11 mouse cellular contexts compared by ENCODE assay signal in the genomic region with DNA sequence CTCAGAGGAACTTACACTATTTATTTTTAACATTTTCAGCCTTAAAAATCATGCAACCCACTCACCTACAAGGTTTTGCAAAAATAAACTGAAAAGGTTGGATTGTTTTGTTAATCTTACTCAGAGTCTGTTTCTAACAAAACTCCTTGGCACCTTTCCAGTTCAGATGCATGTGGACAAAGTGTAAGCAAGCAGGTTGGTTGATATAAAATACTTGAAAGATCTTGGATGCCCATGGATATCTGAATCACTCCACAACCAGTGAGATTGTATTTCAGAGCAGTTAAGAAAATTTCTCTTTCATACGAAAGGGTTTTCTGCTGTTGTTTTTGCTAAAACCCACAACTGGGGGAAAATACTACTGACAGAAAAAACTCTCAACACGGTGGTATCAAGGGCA. TPM values are rescaled to one million over a fixed set of nuclear protein-coding genes. Genes with fewer than 3 reads are reported as not detected.
A peak's percentile ranks its signal among the peaks of the same experiment; 100 is the strongest.
DNase-seq lines count a peak whose midpoint lies in the region; ATAC-seq and TF ChIP-seq lines count a peak whose summit lies in the region.
"Had no signal": no experiment of that assay in that cellular context is flagged by ENCODE, and none has a peak within 500 bp of the region (broad histone marks: within the 10 kb centered on the region; RNA-seq: fewer than 3 reads in every experiment).

No protein-coding gene starts in this region.

- H3K4me2 ChIP-seq in heart, embryonic 11.5 days: peak overlapping the region; percentile 81
- H3K4me2 ChIP-seq in liver, embryonic 15.5 days: peak overlapping the region; percentile 92
- H3K4me2 ChIP-seq in midbrain, embryonic 11.5 days: no peak overlapping the region

- 10% methylated on average over 2 of the region's 2 CpGs for WGBS in heart, adult 2 months
- 28% methylated on average over 2 of the region's 2 CpGs for WGBS in heart, embryonic 11.5 days (ENCODE audit: insufficient replicate concordance)
- WGBS in liver, embryonic 15.5 days (ENCODE audit: insufficient replicate concordance): 26% methylated on average over 2 of the region's 2 CpGs
- WGBS in midbrain, embryonic 11.5 days: 75% methylated on average over 2 of the region's 2 CpGs

- TF ChIP-seq POLR2A in heart, adult 2 months (IDR thresholded peaks at IDR 0.05; ENCODE audit: insufficient read depth, low read depth, low read length): no peak

- no peak overlapping the region for H3K9ac ChIP-seq in heart, adult 2 months (ENCODE audit: low read depth, low read length)
- H3K9ac ChIP-seq in heart, embryonic 11.5 days (ENCODE audit: low read depth, low read length): 0 out of 2 replicates have a peak overlapping the region, but pooled peaks have one; percentile 54
- H3K9ac ChIP-seq in liver, embryonic 15.5 days: no peak overlapping the region
- no peak overlapping the region for H3K9ac ChIP-seq in midbrain, embryonic 11.5 days (ENCODE audit: low read length)

- no peak for DNase-seq in heart, adult 2 months
- no peak for DNase-seq in heart, postnatal 25 days (ENCODE audit: low spot score)
- DNase-seq in A20 (ENCODE audit: low read depth, low spot score): peak; percentile 57
- no peak for DNase-seq in adrenal gland, adult 18-20 months (ENCODE audit: low spot score in 2 of 2)
- no peak for DNase-seq in midbrain, embryonic 11.5 days (ENCODE audit: low spot score, missing footprints)
- DNase-seq: cerebellum, postnatal 14 days; gastrocnemius, postnatal 36 days; spleen, adult 18-20 months had no signal

- TF ChIP-seq CTCF in heart, adult 2 months (IDR thresholded peaks at IDR 0.05): no peak

- no peaks in the 10 kb centered on the region for H3K9me3 ChIP-seq in heart, embryonic 11.5 days (replicated peaks; ENCODE audit: control insufficient read depth, low read length)
- H3K9me3 ChIP-seq in liver, embryonic 15.5 days (replicated peaks): no peaks in the 10 kb centered on the region
- no peaks in the 10 kb centered on the region for H3K9me3 ChIP-seq in midbrain, embryonic 11.5 days (ENCODE audit: control insufficient read depth, low read length)

- peak overlapping the region; percentile 78 for H3K4me3 ChIP-seq in heart, adult 2 months
- peak overlapping the region; percentile 93 for H3K4me3 ChIP-seq in heart, embryonic 11.5 days (ENCODE audit: low read depth, low read length)
- peak overlapping the region; percentile 92 for H3K4me3 ChIP-seq in liver, embryonic 15.5 days (replicated peaks)
- no peak overlapping the region for H3K4me3 ChIP-seq in midbrain, embryonic 11.5 days (ENCODE audit: low read depth, low read length)

- peaks cover 5% of the 10 kb centered on the region; the same call in 1 of the 2 replicates for H3K79me2 ChIP-seq in heart, adult 2 months (replicated peaks; ENCODE audit: control insufficient read depth, insufficient read depth, low read length)

- H3K36me3 ChIP-seq in heart, adult 2 months (ENCODE audit: control insufficient read depth, insufficient read depth, low read length): peaks cover 15% of the 10 kb centered on the region
- H3K36me3 ChIP-seq in heart, embryonic 11.5 days (ENCODE audit: control insufficient read depth, insufficient read depth, low read length): no peaks in the 10 kb centered on the region
- H3K36me3 ChIP-seq in liver, embryonic 15.5 days (replicated peaks): no peaks in the 10 kb centered on the region
- H3K36me3 ChIP-seq in midbrain, embryonic 11.5 days (ENCODE audit: control insufficient read depth, insufficient read depth, low read length): no peaks in the 10 kb centered on the region

- no peak for TF ChIP-seq EP300 in heart, adult 2 months (IDR thresholded peaks at IDR 0.05; ENCODE audit: insufficient read depth, low read depth, low read length)

- intact Hi-C loops in heart, adult 2 months (cut with DNase I): loop anchor here (2.0 to 10.0 kb wide), 4 partner anchors 42 to 169 kb away; partner anchors contain the start of gene Nenf
- intact Hi-C loops in heart, postnatal 25 days (cut with DNase I): loop anchor here (5.0 kb wide), 2 partner anchors 82 to 98 kb away; no protein-coding TSS in a partner anchor

- H3K27ac ChIP-seq in heart, adult 2 months: peak overlapping the region; percentile 98
- H3K27ac ChIP-seq in heart, embryonic 11.5 days (ENCODE audit: low read depth, low read length): no peak overlapping the region
- H3K27ac ChIP-seq in liver, embryonic 15.5 days (replicated peaks): no peak overlapping the region
- H3K27ac ChIP-seq in midbrain, embryonic 11.5 days (ENCODE audit: low read depth, low read length): no peak overlapping the region

- peaks cover 13% of the 10 kb centered on the region for H3K4me1 ChIP-seq in heart, adult 2 months (ENCODE audit: control insufficient read depth, insufficient read depth, low read length)
- peaks cover 16% of the 10 kb centered on the region for H3K4me1 ChIP-seq in heart, embryonic 11.5 days (ENCODE audit: control insufficient read depth, insufficient read depth, low read length)
- peaks cover 37% of the 10 kb centered on the region for H3K4me1 ChIP-seq in liver, embryonic 15.5 days (replicated peaks)
- H3K4me1 ChIP-seq in midbrain, embryonic 11.5 days (ENCODE audit: control insufficient read depth, insufficient read depth, low read length): peaks cover 6% of the 10 kb centered on the region; the same call in 1 of the 2 replicates

- ATAC-seq in heart, embryonic 11.5 days (replicated peaks; ENCODE audit: insufficient number of reproducible peaks, low FRiP score, low TSS enrichment): no peak
- no peak for ATAC-seq in liver, embryonic 15.5 days (ENCODE audit: insufficient read depth)
- no peak for ATAC-seq in inflammation-experienced regulatory T-cells, adult 6 months
- ATAC-seq in midbrain, embryonic 11.5 days (ENCODE audit: low FRiP score): no peak

- no peaks in the 10 kb centered on the region for H3K27me3 ChIP-seq in heart, adult 2 months (ENCODE audit: control insufficient read depth, insufficient read depth, low read length)
- H3K27me3 ChIP-seq in heart, embryonic 11.5 days (ENCODE audit: control insufficient read depth, insufficient read depth, low read length): no peaks in the 10 kb centered on the region
- H3K27me3 ChIP-seq in liver, embryonic 15.5 days: no peaks in the 10 kb centered on the region
- H3K27me3 ChIP-seq in midbrain, embryonic 11.5 days (ENCODE audit: control insufficient read depth, insufficient read depth, low read length): no peaks in the 10 kb centered on the region

RNA-seq across cellular contexts. Expression of gene Ppp2r5a, which starts 8.9 kb away (rescaled TPM):
- total RNA-seq in heart, adult 2 months (2021): 100 to 1,000 TPM; 105 to 110 TPM
- 53.7 and 79.2 TPM in 2 replicates for polyA plus RNA-seq in heart, adult 2 months (2012; rRNA removed)
- total RNA-seq in heart, postnatal 25 days (2021): 100 to 1,000 TPM; 103 to 110 TPM
- 41.1 and 43.4 TPM in 2 replicates for polyA plus RNA-seq in heart, embryonic 11.5 days (2014; fragmentation: Nextera tagmentation; extraction: Ambion mirVana)
- 18.4 and 23.3 TPM in 2 replicates for polyA plus RNA-seq in liver, embryonic 15.5 days (2015; fragmentation: Nextera tagmentation; extraction: Ambion mirVana)
- 100 to 1,000 TPM; 196 to 437 TPM for total RNA-seq in adrenal gland, adult 18-20 months (2021)
- polyA plus RNA-seq in inflammation-experienced regulatory T-cells, adult 6 months (2017; shearing (Covaris generic)): 10 to 100 TPM; 33.7 to 66.6 (median 43.3) TPM
- polyA plus RNA-seq in midbrain, embryonic 11.5 days (2014; fragmentation: Nextera tagmentation; extraction: Ambion mirVana): 14.8 and 19.2 TPM in 2 replicates
